Mouse (Mus musculus) layer of hippocampus, adult 2 months (tissue): ENCODE measurements around the gene Gmeb1. TPM values are rescaled to one million over a fixed set of nuclear protein-coding genes. Genes with fewer than 3 reads are reported as not detected.
"Not testable (repeated sequence)": the region's sequence is repeated elsewhere in the genome, so short reads cannot be mapped to it uniquely, and the experiment has no call there.

Experiments used
- DNase-seq, 2 experiments: peaks; one replicate each; pipeline ENCODE4 v3.0.0; 2022; ENCODE audit warnings: low spot score in 2 of 2
- H3K27ac ChIP-seq: fragments of 200-600 bp; 2 replicates; pipeline ENCODE4 v1.8.1; 2022
- H3K4me3 ChIP-seq: fragments of 200-600 bp; 2 replicates; pipeline ENCODE4 v1.8.1; 2022; ENCODE audit warnings: mild to moderate bottlenecking
- CTCF ChIP-seq: fragments of 200-600 bp; conservative IDR thresholded peaks from 2 replicates; pipeline ENCODE4 v1.8.1; 2022; ENCODE audit warnings: antibody characterized with exemption, mild to moderate bottlenecking, moderate library complexity
- total RNA-seq, 2 experiments: library from RNA; stranded (reverse); gene quantifications; 2 replicates each; pipeline ENCODE4 v1.2.3; 2021

Gene Gmeb1
- total RNA-seq, 2 experiments from 2014 or later, result 25.2 to 28.3 TPM

DNA sequence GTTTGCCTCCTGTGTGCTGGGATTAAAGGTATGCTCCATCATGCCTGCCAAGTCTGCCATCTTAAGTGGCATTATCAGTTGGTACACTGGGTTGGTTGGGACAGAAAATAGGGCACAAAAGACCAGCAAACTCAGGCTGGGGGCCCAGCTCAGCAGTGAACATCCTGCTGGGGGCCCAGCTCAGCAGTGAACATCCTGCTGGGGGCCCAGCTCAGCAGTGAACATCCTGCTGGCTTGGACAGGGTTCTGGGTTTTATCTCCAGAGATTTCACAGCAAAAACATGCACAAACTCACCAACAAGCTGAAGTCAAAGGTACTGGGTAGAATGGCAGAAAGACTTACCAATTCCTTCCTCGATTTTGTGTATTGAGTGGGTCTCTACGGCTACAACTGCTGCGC, 15.8 kb downstream of the Gmeb1 start:
- Histone ChIP-seq H3K4me3 (no peak overlapping the region), H3K27ac (no peak overlapping the region)
- DNase-seq, result no peak
- TF ChIP-seq CTCF, result no peak

GRCm38 (mm10) chr4:132241208-132241607, 20.2 kb downstream of the Gmeb1 start:
- TF ChIP-seq CTCF, result no peak

GRCm38 (mm10) chr4:132240367-132240766, 21.0 kb downstream of the Gmeb1 start:
- Histone ChIP-seq H3K27ac (no peak overlapping the region), H3K4me3 (no peak overlapping the region)
- no peak for DNase-seq
- no peak for TF ChIP-seq CTCF

More at GRCm38 (mm10) chr4:132241208-132241607, 20.2 kb downstream of the Gmeb1 start:
- Histone ChIP-seq H3K4me3 (no peak overlapping the region), H3K27ac (no peak overlapping the region)
- no peak for DNase-seq

DNA sequence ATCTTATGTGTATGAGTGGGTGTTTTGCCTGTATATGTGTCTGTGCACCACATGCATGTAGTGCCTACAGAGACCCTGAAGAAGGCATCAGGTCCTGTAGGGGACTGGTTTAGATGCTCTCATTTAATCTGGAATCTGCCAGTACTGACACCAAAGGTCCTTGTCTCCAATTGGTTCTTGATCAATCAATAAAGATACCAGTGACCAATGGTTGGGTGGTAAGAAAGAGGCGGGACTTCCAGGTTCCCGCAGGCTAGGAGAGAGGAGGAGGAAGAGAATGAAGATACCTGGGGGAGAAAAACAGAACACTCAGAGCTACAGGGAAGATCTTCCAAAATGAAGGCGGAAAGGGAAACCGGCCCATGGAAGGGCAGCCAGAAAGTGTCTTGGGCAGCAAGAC, 23.0 kb downstream of the Gmeb1 start:
- H3K4me3 ChIP-seq, result no peak overlapping the region
- no peak for TF ChIP-seq CTCF
- DNase-seq, result no peak
- no peak overlapping the region for H3K27ac ChIP-seq

DNA sequence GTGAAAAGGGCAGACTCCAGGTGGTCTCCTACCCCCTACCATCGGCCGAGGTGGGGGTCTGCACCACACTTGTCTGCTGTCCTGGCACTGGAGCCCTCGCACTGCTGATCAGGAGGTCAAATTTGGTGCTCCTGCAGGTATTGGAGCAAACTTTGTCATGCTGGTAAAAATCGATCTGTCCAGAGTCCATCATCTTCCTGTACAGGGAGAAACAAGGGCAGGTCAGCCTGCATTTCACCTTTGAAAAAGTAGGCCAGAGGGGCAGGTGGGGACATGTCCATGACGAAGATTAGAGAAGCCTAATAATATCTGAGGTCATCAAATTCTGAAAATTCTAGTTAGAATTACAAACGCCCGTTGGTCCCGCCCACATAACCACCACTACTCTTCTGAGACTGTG, 26.7 kb downstream of the Gmeb1 start:
- no peak for TF ChIP-seq CTCF
- DNase-seq, result no peak
- Histone ChIP-seq H3K27ac (no peak overlapping the region), H3K4me3 (no peak overlapping the region)

- Histone ChIP-seq H3K27ac (no peak overlapping the region), H3K4me3 (no peak overlapping the region)
- DNase-seq, result no peak
- TF ChIP-seq CTCF, result no peak
Measured at GRCm38 (mm10) chr4:132230422-132230821, 31.0 kb downstream of the Gmeb1 start.

GRCm38 (mm10) chr4:132222001-132222400, 39.4 kb downstream of the Gmeb1 start:
- not testable (repeated sequence) for DNase-seq, H3K27ac ChIP-seq, H3K4me3 ChIP-seq

GRCm38 (mm10) chr4:132218439-132218838, 43.0 kb downstream of the Gmeb1 start:
- not testable (repeated sequence) for H3K27ac ChIP-seq, DNase-seq, H3K4me3 ChIP-seq

GRCm38 (mm10) chr4:132217781-132218180, 43.6 kb downstream of the Gmeb1 start:
- Histone ChIP-seq H3K4me3 (no peak overlapping the region), H3K27ac (no peak overlapping the region)
- TF ChIP-seq CTCF, result no peak
- no peak for DNase-seq

- H3K27ac ChIP-seq, result no peak overlapping the region
- TF ChIP-seq CTCF, result no peak
- no peak overlapping the region for H3K4me3 ChIP-seq
- DNase-seq, result no peak
Measured at GRCm38 (mm10) chr4:132216602-132217001, 44.8 kb downstream of the Gmeb1 start.

DNA sequence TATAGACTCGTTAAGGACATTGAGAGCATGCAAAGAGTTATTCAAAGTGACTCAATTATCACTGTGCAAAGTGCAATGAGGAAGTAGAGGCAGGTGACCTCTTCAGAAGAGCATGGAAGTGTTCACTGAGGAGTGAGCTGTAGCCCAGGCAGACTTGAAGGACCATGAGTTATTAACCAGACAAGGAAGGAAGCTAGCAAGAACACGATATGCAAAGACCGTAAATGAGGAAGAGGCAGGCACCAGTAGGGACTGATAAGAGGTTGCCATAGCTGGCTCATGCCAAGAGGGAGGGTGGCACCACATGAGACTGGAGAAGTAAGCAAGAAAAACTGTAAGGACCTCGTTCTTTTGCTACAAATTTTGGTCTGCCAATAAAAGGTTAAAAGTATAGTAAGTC, 46.6 kb downstream of the Gmeb1 start:
- no peak for DNase-seq
- Histone ChIP-seq H3K4me3 (no peak overlapping the region), H3K27ac (no peak overlapping the region)
- TF ChIP-seq CTCF, result no peak

DNA sequence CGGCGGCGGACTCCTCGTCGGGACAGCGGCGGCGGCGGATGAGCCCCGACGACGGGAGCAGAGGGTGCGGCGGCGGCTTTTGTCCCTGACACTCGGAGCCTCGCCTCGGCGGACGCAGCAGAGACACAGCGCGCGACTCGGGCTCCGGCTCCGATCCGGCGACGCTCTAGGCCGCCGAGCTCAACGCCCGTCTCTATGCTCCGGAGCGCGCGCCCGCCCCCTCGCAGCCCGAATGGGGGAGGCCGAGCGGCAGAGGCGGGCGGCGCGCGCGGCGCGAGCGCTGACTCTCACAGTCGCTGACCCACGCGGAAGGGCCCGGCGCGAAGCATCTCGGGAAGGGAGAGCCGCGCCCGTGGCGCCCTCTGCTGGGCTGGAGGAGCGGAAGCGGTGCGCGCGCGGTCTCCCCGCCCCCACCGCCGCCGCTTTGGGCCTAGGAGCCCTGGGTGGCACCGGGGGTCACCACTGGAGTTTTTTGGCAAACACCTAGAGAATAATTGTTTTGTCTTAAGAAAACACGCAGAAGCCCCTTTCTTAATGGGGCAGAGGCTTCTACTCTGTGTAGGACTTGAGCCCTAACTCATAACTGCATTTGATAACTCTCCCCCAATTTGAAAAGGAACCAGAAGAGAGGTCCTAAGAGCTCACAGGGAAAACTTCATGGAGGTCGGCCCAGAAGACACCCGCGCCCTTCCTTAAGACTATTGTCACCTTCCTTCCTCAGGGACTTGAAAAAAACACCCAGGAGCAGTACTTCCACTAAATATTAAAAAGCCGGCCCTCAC, 49.3 kb downstream of the Gmeb1 start, which contains the start of gene Ythdf2:
Gene Ythdf2, minus strand, starts transcription at position 351 of the 782 bp plus-strand sequence.
- H3K4me3 ChIP-seq, result peak within 1 kb of the TSS; percentile 82
- peak; percentile 95 to 99 for DNase-seq
- peak within 1 kb of the TSS; percentile 98 for H3K27ac ChIP-seq
- peak; percentile 98 for TF ChIP-seq CTCF

DNA sequence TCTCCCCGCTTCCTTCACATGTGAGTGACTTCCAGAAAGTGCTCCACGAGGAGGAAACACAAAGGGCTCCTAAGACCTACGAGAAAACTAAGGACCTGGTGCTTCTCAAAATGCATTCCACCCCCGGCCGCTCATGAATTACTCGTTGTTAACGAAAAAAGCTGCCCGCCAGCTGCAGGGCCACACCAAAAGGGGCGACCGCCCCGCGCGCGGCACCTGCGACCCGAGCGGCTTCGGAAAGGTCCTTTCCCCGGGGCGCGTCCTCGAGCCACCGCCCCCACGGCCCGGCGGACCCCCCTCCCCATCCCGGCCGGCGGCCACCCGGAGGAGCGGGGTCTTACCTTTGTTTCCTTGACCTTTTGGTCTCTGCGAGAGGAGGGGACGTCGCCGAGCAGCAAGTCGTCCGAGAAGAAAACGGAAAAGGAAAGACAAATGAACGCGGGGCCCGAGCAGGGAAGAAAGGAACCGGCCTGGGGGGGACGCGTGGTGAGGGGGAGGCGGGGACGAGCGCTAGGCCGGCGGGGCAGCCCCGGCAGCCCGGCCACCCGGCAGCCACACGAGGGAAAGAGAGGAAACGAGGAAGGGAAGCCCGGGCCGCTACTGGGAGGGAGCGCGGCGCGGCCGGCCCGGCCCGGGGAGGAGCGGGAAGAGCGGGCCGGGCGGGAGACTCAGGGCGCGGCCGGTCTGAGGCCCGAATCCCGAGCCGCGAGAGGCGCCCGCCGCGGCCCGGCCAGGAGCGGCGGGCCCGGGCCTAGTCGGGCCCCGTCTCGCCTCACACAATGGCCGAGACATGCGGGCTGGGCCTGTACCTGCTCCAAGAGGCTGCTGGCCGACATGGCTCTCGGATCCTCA, 50.1 kb downstream of the Gmeb1 start:
- no peak for DNase-seq
- H3K27ac ChIP-seq, result peak overlapping the region; percentile 98
- TF ChIP-seq CTCF, result no peak
- peak overlapping the region; percentile 82 for H3K4me3 ChIP-seq
